Mouse (Mus musculus) liver, postnatal 0 days (tissue): Measurements from ENCODE around the gene Shisa7.

Experiments used
- CTCF ChIP-seq: sonication (generic); IDR thresholded peaks from 2 replicates; pipeline ENCODE4 v1.5.1; 2016; ENCODE audit warnings: antibody characterized with exemption, low read depth
- EP300 ChIP-seq: IDR thresholded peaks from 2 replicates; pipeline ENCODE4 v1.6.1; 2016; ENCODE audit warnings: antibody characterized with exemption, low read depth, mild to moderate bottlenecking

DNA sequence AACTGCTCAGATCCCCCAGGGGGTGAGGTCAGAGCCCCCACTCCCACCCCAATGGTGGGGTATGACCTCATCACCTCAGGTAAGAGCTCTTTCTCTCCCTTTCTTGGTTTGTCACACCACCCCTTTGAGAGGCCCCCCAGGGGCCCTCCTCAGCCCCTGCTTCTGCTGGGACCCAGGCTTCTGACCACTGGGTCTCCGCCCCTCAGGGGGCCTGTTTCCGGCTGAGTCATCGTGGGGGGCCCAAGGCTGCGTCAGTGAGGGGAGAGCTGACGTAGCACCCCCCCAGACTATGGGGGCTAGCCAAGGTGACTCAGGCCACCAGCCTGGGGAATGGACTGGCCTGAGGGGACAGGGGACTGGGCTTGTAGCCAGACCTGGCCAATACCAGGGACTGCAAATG lies 64.6 kb downstream of the Shisa7 start:
- TF ChIP-seq CTCF: no peak
- TF ChIP-seq EP300: no peak
